Mouse (Mus musculus): ENCODE results near the gene Il24. TPM values are rescaled to one million over a fixed set of nuclear protein-coding genes. Genes with fewer than 3 reads are reported as not detected.

The Il24 gene
- polyA plus RNA-seq, 1 experiment from 2014 or later = not detected

DNA sequence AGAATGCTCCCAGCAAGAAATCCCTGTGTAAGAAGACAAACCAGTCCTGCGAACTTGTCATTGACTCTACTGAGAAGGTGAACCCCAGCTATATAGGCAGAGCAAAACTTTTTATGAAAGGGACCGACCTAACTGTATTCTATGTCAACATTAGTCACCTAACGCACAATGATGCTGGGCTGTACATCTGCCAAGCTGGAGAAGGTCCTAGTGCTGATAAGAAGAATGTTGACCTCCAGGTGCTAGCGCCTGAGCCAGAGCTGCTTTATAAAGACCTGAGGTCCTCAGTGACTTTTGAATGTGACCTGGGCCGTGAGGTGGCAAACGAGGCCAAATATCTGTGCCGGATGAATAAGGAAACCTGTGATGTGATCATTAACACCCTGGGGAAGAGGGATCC, 42.7 kb downstream of the Il24 start:
- H3K27ac ChIP-seq (replicated peaks) = no peak overlapping the region
- H3K27me3 ChIP-seq = no peaks in the 10 kb centered on the region
- no peak overlapping the region for H3K4me3 ChIP-seq
- H3K9me3 ChIP-seq = no peaks in the 10 kb centered on the region
- H3K4me1 ChIP-seq (replicated peaks) = no peaks in the 10 kb centered on the region
- no peak overlapping the region for H3K4me2 ChIP-seq
- H3K36me3 ChIP-seq = no peaks in the 10 kb centered on the region
- no peak for ATAC-seq (ENCODE audit: low read depth)
- WGBS = 94% methylated on average over 7 of the region's 7 CpGs
- H3K9ac ChIP-seq = no peak overlapping the region

DNA sequence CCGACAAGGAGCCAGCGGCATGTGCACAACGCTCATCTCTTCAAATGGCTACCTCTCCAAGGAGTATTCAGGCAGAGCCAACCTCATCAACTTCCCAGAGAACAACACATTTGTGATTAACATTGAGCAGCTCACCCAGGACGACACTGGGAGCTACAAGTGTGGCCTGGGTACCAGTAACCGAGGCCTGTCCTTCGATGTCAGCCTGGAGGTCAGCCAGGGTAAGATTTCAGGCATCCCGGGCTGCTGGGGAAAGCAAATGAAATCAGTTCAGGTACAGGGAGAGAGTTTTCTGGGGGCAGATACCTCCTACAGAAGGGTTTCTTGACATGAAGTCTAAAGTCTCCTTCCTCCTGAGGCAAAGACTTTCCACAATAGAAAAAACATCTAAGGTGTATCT, 45.6 kb downstream of the Il24 start:
- ATAC-seq (ENCODE audit: low read depth) = no peak
- Histone ChIP-seq H3K9ac (no peak overlapping the region), H3K36me3 (no peaks in the 10 kb centered on the region), H3K27ac (replicated peaks) (no peak overlapping the region), H3K27me3 (no peaks in the 10 kb centered on the region), H3K4me3 (no peak overlapping the region), H3K4me2 (no peak overlapping the region), H3K4me1 (replicated peaks) (no peaks in the 10 kb centered on the region), H3K9me3 (no peaks in the 10 kb centered on the region)
- WGBS = 89% methylated on average over 7 of the region's 7 CpGs

DNA sequence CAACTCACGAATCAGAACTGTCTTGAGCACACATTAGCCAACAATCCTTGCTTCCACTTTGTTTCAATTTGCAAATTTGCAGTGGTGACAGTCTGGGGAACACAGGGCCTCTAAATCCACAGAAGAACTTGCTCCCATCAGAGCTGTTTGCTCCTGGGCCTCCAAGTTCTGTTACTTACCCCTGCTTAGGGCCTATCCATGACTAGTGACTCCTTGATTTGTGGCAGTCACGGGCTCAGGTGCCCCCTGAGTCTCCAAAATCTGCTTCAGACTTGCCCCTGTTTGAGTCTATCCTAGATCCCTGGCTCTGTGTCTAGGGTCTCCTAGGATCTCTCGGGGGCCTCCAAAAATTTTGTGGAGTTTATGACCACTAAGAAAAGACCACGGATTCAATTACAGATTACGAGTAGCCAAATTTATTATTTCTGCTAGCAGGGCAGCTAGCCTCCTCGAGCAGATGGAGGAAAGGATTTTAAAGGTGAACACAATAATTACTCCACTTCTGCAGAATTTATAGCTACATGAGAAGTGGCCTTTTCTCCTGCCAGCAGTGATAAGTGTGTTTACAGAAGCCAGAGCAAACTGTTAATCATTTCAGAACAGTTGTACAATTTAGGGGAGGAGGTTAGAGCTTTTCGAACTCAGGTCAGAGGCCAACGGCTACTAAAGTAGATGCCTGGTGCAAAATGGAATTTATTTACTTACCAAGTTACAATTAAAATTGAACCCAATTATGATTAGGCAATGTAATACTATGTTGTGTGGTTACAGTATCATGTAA, 46.5 kb downstream of the Il24 start:
- no peaks in the 10 kb centered on the region for H3K4me1 ChIP-seq (replicated peaks)
- no peak for ATAC-seq (ENCODE audit: low read depth)
- H3K27me3 ChIP-seq = no peaks in the 10 kb centered on the region

DNA sequence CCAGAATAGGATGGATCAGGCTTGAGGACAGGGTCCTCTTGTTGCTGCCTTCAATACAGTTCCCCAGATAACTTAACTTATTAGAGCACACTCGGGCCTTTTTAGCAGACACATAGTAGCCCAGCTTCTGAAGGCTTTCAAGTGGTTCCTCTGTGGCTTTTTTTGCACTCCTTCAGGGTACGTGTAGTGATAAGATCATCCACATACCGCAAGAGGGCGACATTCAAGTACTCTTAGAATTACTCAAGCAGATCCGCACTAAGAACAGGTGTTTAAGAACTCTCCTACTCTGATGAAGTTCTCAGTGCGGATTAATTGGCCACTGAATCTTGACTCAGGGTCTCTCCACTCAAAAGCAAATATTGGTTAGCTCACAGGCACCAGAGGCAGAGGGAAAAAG, 49.0 kb downstream of the Il24 start:
- WGBS = 60% methylated on average over 6 of the region's 6 CpGs
- Histone ChIP-seq H3K4me2 (no peak overlapping the region), H3K4me3 (no peak overlapping the region), H3K9me3 (no peaks in the 10 kb centered on the region), H3K36me3 (no peaks in the 10 kb centered on the region), H3K9ac (no peak overlapping the region), H3K4me1 (replicated peaks) (no peaks in the 10 kb centered on the region), H3K27me3 (no peaks in the 10 kb centered on the region), H3K27ac (replicated peaks) (no peak overlapping the region)
- ATAC-seq (ENCODE audit: low read depth) = no peak

More for the DNA sequence above, 46.5 kb downstream of the Il24 start:
- Histone ChIP-seq H3K9me3 (no peaks in the 10 kb centered on the region), H3K36me3 (no peaks in the 10 kb centered on the region), H3K27ac (replicated peaks) (no peak overlapping the region), H3K4me3 (no peak overlapping the region), H3K9ac (no peak overlapping the region), H3K4me2 (no peak overlapping the region)
- 69% methylated on average over 8 of the region's 8 CpGs for WGBS

DNA sequence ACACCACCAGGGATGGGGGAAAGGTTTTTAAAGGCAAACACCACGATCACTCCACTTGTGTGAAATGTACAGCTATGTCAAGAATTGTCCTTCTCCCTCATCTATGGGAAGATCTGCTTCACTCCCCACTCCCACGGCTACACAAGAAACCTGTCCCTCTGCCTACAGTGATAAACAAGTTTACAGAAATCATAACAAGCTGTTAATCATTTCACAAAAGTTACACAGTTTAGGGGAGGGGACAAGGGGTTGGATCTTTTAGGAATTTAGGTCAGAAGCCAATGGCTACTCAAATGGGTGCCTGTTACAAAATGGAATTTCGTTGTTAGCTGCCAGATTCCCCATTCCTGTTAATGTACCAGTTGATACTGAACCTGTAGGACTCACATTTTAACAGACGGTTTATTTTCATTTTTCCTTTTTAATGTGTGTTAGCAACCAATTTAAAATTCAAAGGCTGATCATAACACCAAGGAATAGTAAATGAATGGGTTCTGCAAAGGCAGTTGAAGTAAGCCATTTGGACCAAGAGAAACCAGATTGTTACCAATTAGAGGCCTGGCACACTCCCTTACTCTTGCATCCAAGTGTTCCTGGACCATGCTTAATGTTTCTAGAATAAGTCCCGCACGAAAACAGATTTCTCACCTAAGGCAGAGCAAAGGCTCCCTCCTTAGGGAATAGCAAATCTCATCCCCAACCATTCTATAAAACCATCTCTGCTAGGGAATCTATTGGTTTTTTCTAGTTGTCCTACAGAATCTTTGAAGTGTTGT, 51.9 kb downstream of the Il24 start:
- Histone ChIP-seq H3K36me3 (no peaks in the 10 kb centered on the region), H3K9me3 (no peaks in the 10 kb centered on the region), H3K27ac (replicated peaks) (no peak overlapping the region), H3K4me2 (no peak overlapping the region), H3K4me3 (no peak overlapping the region), H3K9ac (no peak overlapping the region), H3K27me3 (no peaks in the 10 kb centered on the region), H3K4me1 (replicated peaks) (no peaks in the 10 kb centered on the region)
- no peak for ATAC-seq (ENCODE audit: low read depth)
- WGBS = 89% methylated on average over 6 of the region's 6 CpGs

DNA sequence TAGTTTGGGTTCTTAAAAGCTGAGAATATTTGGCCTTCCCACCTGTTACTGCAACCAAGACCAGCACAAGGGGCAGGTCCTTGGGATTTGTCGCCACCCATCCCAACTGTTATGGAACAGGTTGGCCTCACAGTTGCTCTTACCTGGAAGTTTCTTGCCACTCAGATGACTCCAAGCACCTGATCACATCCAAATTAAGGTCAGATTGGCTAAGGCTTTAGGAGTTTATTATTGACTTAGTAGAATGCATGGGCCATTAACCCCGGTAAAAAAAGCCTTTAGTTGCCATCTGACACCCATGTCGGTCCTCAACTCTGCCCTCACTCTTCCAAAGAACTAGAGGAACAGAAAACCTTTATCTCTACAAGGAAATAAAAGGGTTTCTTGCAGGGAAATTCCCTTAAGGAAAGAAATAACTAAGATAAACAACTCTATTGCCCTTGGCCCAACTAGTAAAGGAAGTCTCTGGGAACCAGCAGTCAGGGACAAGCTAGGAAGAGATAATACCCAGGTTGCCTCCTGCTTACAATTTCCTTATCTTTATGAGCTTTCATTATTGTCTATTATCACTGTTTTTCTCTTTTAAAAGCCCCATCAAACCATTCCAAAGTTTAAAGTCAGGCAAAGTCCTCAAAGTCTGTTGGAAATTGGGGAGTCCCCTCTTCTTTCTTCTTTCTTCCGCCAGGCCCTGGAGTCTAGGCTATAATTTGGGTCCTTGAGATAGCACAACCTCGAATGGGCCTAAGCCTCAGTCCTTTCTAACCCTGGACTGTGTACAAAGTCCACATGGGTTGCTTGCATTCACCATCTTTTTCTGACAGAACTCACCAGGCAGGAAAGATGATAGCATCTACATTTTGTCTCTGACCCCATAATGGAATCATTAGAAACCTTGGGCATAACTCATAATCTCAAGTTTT, 54.8 kb downstream of the Il24 start:
- H3K27me3 ChIP-seq = no peaks in the 10 kb centered on the region

More for the DNA sequence above, 54.8 kb downstream of the Il24 start:
- no peak for ATAC-seq (ENCODE audit: low read depth)
- H3K27ac ChIP-seq (replicated peaks) = no peak overlapping the region
- no peaks in the 10 kb centered on the region for H3K4me1 ChIP-seq (replicated peaks)
- no peaks in the 10 kb centered on the region for H3K9me3 ChIP-seq
- H3K9ac ChIP-seq = no peak overlapping the region
- no peak overlapping the region for H3K4me3 ChIP-seq
- no peaks in the 10 kb centered on the region for H3K36me3 ChIP-seq
- H3K4me2 ChIP-seq = no peak overlapping the region
- WGBS = 79% methylated on average over 5 of the region's 5 CpGs

Other genes with a start within 250 kb of the Il24 start
- not detected in 2 replicates for gene C4bp, start 225.8 kb downstream of the Il24 start, polyA plus RNA-seq (2015; fragmentation: Nextera tagmentation; extraction: Ambion mirVana)
- not detected in 2 replicates for gene Gm29427, start 171.7 kb downstream of the Il24 start, polyA plus RNA-seq (2015; fragmentation: Nextera tagmentation; extraction: Ambion mirVana)
- gene Yod1, start 170.1 kb downstream of the Il24 start, polyA plus RNA-seq (2015; fragmentation: Nextera tagmentation; extraction: Ambion mirVana) = 18.1 and 19.0 TPM in 2 replicates
- gene Pfkfb2, start 158.2 kb downstream of the Il24 start, polyA plus RNA-seq (2015; fragmentation: Nextera tagmentation; extraction: Ambion mirVana) = 19.5 and 20.9 TPM in 2 replicates
- gene AA986860, start 155.5 kb downstream of the Il24 start, polyA plus RNA-seq (2015; fragmentation: Nextera tagmentation; extraction: Ambion mirVana) = 0.49 and 1.4 TPM in 2 replicates
- not detected in 2 replicates for gene Fcamr, start 86.6 kb downstream of the Il24 start, polyA plus RNA-seq (2015; fragmentation: Nextera tagmentation; extraction: Ambion mirVana)
- not detected in 2 replicates for gene Pigr, start 60.8 kb downstream of the Il24 start, polyA plus RNA-seq (2015; fragmentation: Nextera tagmentation; extraction: Ambion mirVana)
- gene Fcmr, start 21.8 kb downstream of the Il24 start, polyA plus RNA-seq (2015; fragmentation: Nextera tagmentation; extraction: Ambion mirVana) = not detected in 2 replicates
- gene Il20, start 24.0 kb upstream of the Il24 start, polyA plus RNA-seq (2015; fragmentation: Nextera tagmentation; extraction: Ambion mirVana) = not detected in 2 replicates
- gene Il19, start 52.7 kb upstream of the Il24 start, polyA plus RNA-seq (2015; fragmentation: Nextera tagmentation; extraction: Ambion mirVana) = not detected in 2 replicates
- not detected in 2 replicates for gene Il10, start 132.4 kb upstream of the Il24 start, polyA plus RNA-seq (2015; fragmentation: Nextera tagmentation; extraction: Ambion mirVana)
- 22.3 and 22.7 TPM in 2 replicates for gene Mapkapk2, start 210.4 kb upstream of the Il24 start, polyA plus RNA-seq (2015; fragmentation: Nextera tagmentation; extraction: Ambion mirVana)

Measured in neural tube, embryonic 13.5 days (tissue).